Comparison of ENCODE assay signal across 18 mouse cellular contexts in genomic region chr12:103901929-103902328, GRCm38 (mm10). TPM values are rescaled to one million over a fixed set of nuclear protein-coding genes. Genes with fewer than 3 reads are reported as not detected.
DNase-seq lines count a peak whose midpoint lies in the region; ATAC-seq and TF ChIP-seq lines count a peak whose summit lies in the region.
"Not testable (repeated sequence)": the region's sequence is repeated elsewhere in the genome, so short reads cannot be mapped to it uniquely, and the experiment has no call there.
"Had no signal": no experiment of that assay in that cellular context is flagged by ENCODE, and none has a peak within 500 bp of the region (broad histone marks: within the 10 kb centered on the region; RNA-seq: fewer than 3 reads in every experiment).

No protein-coding gene starts in this region.

- H3K4me1 ChIP-seq in kidney, adult 2 months (ENCODE audit: control insufficient read depth, insufficient read depth, low read length); liver, embryonic 15.5 days (replicated peaks): not testable (repeated sequence)

- not testable (repeated sequence) for ATAC-seq in liver, embryonic 15.5 days (ENCODE audit: insufficient read depth)

- H3K4me3 ChIP-seq in kidney, adult 2 months (ENCODE audit: insufficient read depth, low read depth, low read length); liver, embryonic 15.5 days (replicated peaks): not testable (repeated sequence)

- not testable (repeated sequence) for H3K27ac ChIP-seq in kidney, adult 2 months (ENCODE audit: insufficient read depth, low read depth, low read length); liver, embryonic 15.5 days (replicated peaks)

- not testable (repeated sequence) for H3K9ac ChIP-seq in liver, embryonic 15.5 days

- peak overlapping the region; percentile 32 for H3K4me2 ChIP-seq in liver, embryonic 15.5 days

- not testable (repeated sequence) for H3K9me3 ChIP-seq in liver, embryonic 15.5 days (replicated peaks)

- H3K36me3 ChIP-seq in kidney, adult 2 months (ENCODE audit: control insufficient read depth, insufficient read depth, low read length); liver, embryonic 15.5 days (replicated peaks): not testable (repeated sequence)

- WGBS in kidney, adult 2 months: 65% methylated on average over 3 of the region's 3 CpGs
- 75% methylated on average over 3 of the region's 3 CpGs for whole genome bisulfite sequencing in liver, embryonic 15.5 days (ENCODE audit: insufficient replicate concordance)

- not testable (repeated sequence) for TF ChIP-seq POLR2A in kidney, adult 2 months (IDR thresholded peaks at IDR 0.05; ENCODE audit: low read depth, low read length)

- peak; percentile 0 for DNase-seq in brain, adult 2 months (ENCODE audit: low read depth, low spot score)
- peak; percentile 26 to 50 for DNase-seq in heart, adult 18-20 months
- DNase-seq in kidney, adult 2 months: peak; percentile 28
- peak; percentile 42 for DNase-seq in lung, postnatal 10 days
- peak; percentile 9 for DNase-seq in ovary, postnatal 36 days (ENCODE audit: low spot score)

- not testable (repeated sequence) for H3K27me3 ChIP-seq in kidney, adult 2 months (replicated peaks; ENCODE audit: control insufficient read depth, insufficient read depth, low read length); liver, embryonic 15.5 days

- TF ChIP-seq CTCF in kidney, adult 2 months (conservative IDR thresholded peaks at IDR 0.05; ENCODE audit: insufficient read depth, insufficient read length, low read depth, low read length): not testable (repeated sequence)

RNA-seq across cellular contexts. Expression of gene Serpina1c, which starts 2.8 kb away (rescaled TPM):
- total RNA-seq in heart, adult 18-20 months (2021): not detected
- polyA plus RNA-seq in kidney, adult 2 months (2012; rRNA removed): 3.2 and 4.0 TPM in 2 replicates
- 365 and 458 TPM in 2 replicates for polyA plus RNA-seq in liver, embryonic 15.5 days (2015; fragmentation: Nextera tagmentation; extraction: Ambion mirVana)
- total RNA-seq: ES-E14; forebrain, postnatal 0 days; gastrocnemius, adult 2 months; gastrocnemius, postnatal 25 days; granulocyte monocyte progenitor cell, adult 5-6 weeks; heart, postnatal 25 days had no signal
- polyA plus RNA-seq: cerebellum, adult 2 months; embryonic facial prominence, embryonic 10.5 days; embryonic facial prominence, embryonic 14.5 days; forebrain, embryonic 13.5 days; forebrain, postnatal 0 days; hindbrain, embryonic 10.5 days; hindbrain, embryonic 14.5 days had no signal

RNA-seq across cellular contexts. Expression of gene Serpina1a, which starts 38.6 kb away (rescaled TPM):
- not detected for total RNA-seq in heart, adult 18-20 months (2021)
- polyA plus RNA-seq in kidney, adult 2 months (2012; rRNA removed): 11.3 and 16.6 TPM in 2 replicates
- polyA plus RNA-seq in liver, embryonic 15.5 days (2015; fragmentation: Nextera tagmentation; extraction: Ambion mirVana): 688 and 858 TPM in 2 replicates
- total RNA-seq: ES-E14; forebrain, postnatal 0 days; gastrocnemius, adult 2 months; gastrocnemius, postnatal 25 days; granulocyte monocyte progenitor cell, adult 5-6 weeks; heart, postnatal 25 days had no signal
- polyA plus RNA-seq: cerebellum, adult 2 months; embryonic facial prominence, embryonic 10.5 days; embryonic facial prominence, embryonic 14.5 days; forebrain, embryonic 13.5 days; forebrain, postnatal 0 days; hindbrain, embryonic 10.5 days; hindbrain, embryonic 14.5 days had no signal

RNA-seq across cellular contexts. Expression of gene Serpina1e, which starts 56.8 kb away (rescaled TPM):
- 1 to 10 TPM in 1 of 2 experiments, under 1 TPM in 1; 0.30 to 1.4 TPM for total RNA-seq in heart, adult 18-20 months (2021)
- polyA plus RNA-seq in kidney, adult 2 months (2012; rRNA removed): 0.18 and 3.5 TPM in 2 replicates
- 377 and 507 TPM in 2 replicates for polyA plus RNA-seq in liver, embryonic 15.5 days (2015; fragmentation: Nextera tagmentation; extraction: Ambion mirVana)
- total RNA-seq: ES-E14; forebrain, postnatal 0 days; granulocyte monocyte progenitor cell, adult 5-6 weeks had no signal
- polyA plus RNA-seq: cerebellum, adult 2 months; embryonic facial prominence, embryonic 10.5 days; embryonic facial prominence, embryonic 14.5 days; forebrain, embryonic 13.5 days; forebrain, postnatal 0 days; hindbrain, embryonic 10.5 days; hindbrain, embryonic 14.5 days had no signal

Comparison
In these comparisons a context has a peak if more than half of its experiments do, and no peak if none do; other contexts are left out.
1. RNA of gene Serpina1c, which starts 2.8 kb away (polyA plus RNA-seq): 365 to 458 TPM in liver, embryonic 15.5 days; 3.2 to 4.0 TPM in kidney, adult 2 months; every median in the first group is over 10 times any median in the second.
2. RNA of gene Serpina1a, which starts 38.6 kb away (polyA plus RNA-seq): 688 to 858 TPM in liver, embryonic 15.5 days; 11.3 to 16.6 TPM in kidney, adult 2 months; every median in the first group is over 10 times any median in the second.
3. RNA of gene Serpina1e, which starts 56.8 kb away (polyA plus RNA-seq): 377 to 507 TPM in liver, embryonic 15.5 days; 0.18 to 3.5 TPM in kidney, adult 2 months; every median in the first group is over 10 times any median in the second.
4. Peak in every context shown above with its lines, with median percentiles within 50 percentile points of each other: DNase-seq.